Mouse (Mus musculus) megakaryocyte progenitor cell, adult 5-6 weeks (primary cell): ENCODE data around the gene Rtn1. TPM values are rescaled to one million over a fixed set of nuclear protein-coding genes. Genes with fewer than 3 reads are reported as not detected.

ENCODE experiments used
- ATAC-seq: replicated peaks from 2 replicates; pipeline ENCODE4 v1.8.0; 2016; ENCODE audit warnings: mild to moderate bottlenecking, moderate TSS enrichment, inconsistent platforms; ENCODE audit not compliant: poor library complexity
- total RNA-seq, 2 experiments: library from RNA; stranded (forward) in 1 of 2; stranded (reverse) in 1 of 2; fragments of 157-497, 149-512 nt in 1 of 2; fragments of 200-1000 nt in 1 of 2; gene quantifications; 2 replicates each; pipeline versions ENCODE4 v1.2.3 to v1.2.4; 2015 to 2017

The Rtn1 gene
- total RNA-seq, 2 experiments from 2014 or later = not detected

- ATAC-seq = no peak
Measured at GRCm38 (mm10) chr12:72285366-72286345, 123.2 kb downstream of the Rtn1 start.

DNA sequence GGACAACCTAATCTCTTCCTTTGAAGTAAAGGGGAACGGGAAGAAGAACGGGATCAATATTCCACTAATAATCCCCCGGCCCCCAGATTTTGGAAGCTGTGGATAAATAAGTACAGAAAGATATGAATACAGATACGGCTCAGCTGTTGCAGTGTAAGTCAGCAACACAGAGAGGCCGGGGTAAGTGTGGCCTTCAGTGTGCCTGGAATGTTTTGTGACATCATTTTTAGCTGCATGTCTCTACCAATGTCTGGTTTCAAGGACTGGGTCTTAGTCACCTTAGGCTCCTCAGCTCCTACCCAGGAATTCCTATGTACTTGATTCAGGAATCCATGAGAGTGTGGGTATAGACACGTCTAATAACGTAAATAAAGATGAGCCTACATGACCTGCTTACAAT, 124.3 kb downstream of the Rtn1 start:
- ATAC-seq = no peak

- no peak for ATAC-seq
Measured at GRCm38 (mm10) chr12:72279129-72279875, 129.6 kb downstream of the Rtn1 start.

GRCm38 (mm10) chr12:72273721-72274414, 135.0 kb downstream of the Rtn1 start:
- ATAC-seq = no peak

DNA sequence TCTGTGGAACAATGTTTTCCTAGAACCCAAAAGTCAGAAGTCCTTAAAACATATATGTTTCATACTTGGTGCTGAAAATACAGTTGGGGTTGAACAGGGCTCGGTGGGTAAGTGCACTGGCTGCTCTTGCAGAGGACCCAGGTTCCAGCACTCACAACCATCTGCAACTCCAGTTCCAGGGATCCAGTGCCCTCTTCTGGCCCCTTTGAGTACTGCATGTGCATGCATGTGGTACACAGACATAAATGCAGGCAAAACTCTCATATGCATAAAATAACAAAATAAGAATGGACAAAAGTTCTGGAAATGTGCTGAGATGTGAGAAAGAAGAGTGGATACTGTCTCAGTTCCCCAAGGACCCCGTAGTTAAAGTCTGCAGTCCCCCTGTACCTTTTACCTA, 141.2 kb downstream of the Rtn1 start:
- no peak for ATAC-seq

DNA sequence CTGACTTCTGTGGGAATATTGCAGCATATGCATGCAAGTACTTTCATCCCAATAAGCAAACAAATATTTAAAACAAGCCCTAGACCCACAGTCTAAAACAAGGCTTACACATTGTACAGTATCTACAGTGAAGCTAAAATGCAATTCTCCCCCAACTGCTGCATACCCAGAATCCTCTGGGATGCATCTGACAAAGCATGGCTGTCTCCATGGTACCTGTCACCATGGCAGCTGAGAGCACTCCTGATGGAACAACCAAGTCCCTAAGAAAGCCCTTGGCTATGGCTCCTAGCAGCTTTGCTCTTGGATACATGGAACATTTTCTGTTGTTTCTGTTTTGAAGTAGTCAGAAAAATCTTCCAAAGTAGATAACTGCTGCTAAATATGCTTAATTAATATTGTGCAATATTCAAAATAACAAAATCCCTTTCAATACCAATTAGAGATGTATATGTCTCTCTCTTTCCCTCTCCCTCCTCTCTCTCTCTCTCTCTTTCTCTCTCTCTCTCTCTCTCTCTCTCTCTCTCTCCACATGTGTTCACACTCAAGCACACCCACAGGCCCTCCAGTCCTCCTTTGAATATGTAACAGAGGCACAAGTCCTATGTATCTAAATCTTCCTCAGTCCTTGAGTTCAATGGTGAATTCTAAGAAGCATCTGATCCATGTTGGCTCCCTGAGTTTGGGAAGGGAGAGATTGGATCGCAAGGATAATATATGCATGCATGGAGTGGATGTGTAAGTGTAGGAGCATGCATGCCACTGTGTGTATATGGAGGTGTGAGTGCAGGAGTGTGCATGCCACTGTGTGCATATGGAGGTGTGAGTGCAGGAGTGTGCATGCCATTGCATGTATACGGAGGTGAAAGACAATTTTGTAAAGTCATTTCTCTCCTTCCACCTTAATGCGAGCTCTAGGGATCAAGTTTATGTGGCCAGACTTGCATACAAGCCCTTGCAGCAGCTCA, 143.3 kb downstream of the Rtn1 start:
- ATAC-seq = no peak

DNA sequence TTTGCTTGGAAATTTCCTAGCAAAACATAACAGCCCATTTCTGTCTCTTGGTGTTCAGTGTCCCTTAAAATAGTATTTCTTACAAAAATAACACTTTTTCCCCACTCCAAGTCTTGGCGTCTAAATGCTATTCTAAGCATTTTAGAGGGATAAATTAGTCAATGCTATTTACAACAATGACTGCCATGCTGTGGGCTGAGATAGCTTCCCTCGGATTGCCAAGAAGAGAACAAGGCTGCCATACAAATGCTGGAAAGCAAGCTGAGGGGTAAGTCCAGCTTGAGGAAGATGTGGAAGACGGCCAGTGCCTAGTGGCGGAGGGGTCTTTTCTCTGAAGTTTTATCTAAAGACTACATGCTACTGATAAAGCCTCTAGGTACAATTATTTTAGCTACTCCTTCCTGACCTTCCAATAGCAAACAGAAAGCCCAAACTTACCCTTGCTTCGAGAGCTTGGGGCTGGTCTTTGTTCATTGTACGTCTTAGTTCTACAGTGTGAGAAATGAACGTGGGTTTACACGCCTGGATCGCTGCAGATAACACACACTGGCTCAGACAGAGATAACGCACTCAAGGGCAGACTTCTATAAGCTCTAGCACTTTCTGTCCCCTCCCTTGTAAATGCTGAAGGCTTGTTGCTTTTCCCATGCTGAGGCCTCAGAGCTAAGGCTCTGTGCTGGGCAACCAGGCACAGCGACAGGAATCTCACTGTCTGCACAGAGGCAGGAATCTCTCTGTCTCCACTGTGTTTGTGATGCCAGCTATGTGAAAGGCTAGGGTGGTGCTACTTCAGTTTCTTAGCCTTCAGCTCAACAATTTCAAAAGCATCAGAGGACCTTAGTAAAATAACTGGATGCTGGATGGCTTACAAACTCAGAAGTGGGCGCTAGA, 145.4 kb downstream of the Rtn1 start:
- ATAC-seq = no peak

GRCm38 (mm10) chr12:72257000-72257399, 151.9 kb downstream of the Rtn1 start:
- no peak for ATAC-seq

- no peak for ATAC-seq
Measured at GRCm38 (mm10) chr12:72253040-72253439, 155.8 kb downstream of the Rtn1 start.

DNA sequence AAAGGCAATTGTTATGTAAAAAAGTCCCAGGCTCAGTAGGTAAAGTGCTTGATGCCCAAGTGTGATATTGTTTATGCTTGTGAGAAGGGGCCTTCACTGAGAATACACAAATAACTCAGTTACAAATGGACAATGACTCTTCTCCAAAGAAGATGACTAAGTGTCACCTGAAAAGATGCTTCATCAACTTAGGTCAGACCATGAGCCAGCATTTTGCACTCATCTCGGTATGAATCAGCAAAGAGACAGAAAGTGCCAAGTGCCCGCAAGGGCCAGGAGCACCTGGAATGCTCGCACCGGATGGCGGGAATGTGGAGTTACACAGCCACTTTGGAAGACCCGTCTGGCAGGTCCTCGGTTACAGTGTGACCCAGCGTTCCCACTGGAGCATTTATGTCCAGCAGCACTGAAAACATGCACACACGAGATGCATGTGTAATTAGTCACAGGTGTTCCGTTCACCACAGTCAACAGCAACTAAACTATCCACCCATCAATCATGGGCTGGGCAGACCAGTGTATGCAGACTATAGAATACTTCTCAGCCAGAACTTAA, 156.9 kb downstream of the Rtn1 start:
- no peak for ATAC-seq

DNA sequence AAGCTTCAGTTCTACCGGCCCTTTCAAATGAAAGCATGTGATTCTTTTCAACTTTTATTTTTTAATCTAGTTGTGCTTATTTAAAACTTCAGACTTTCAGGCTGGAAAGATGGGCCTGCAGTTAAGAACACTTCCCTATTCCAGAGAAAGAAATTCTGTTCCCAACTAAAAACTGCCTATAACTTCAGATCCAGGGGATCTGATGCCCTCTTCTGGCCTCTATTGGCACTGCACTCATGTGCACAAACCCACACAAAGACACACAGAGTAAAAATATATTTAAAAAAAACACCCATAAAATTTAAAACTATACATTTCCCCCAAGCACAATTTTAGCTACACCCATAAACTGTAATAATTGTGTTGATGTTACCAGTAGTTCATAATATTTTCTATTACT, 163.9 kb downstream of the Rtn1 start:
- ATAC-seq = no peak

GRCm38 (mm10) chr12:72242807-72243206, 166.0 kb downstream of the Rtn1 start:
- no peak for ATAC-seq

DNA sequence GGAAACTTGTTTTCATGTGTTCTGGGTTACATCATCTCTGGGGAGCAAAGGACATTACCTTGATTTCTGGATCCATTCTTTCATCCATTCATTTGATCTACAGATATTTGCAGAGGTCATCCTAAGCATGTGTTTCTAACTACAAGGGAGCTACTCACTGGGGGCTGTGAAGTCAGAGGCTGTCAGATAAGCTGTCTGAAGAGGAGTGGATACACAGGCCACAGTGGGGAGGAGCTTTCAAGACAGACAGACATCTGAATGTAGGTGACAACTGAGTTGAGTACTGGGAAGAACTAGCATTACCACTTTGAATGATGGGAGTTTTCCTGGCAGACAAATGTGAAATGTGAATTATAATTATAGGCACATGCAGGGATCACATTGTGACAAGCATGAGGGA, 168.3 kb downstream of the Rtn1 start:
- ATAC-seq = no peak

GRCm38 (mm10) chr12:72239230-72239894, 169.5 kb downstream of the Rtn1 start:
- no peak for ATAC-seq

GRCm38 (mm10) chr12:72237251-72237650, 171.6 kb downstream of the Rtn1 start:
- no peak for ATAC-seq

DNA sequence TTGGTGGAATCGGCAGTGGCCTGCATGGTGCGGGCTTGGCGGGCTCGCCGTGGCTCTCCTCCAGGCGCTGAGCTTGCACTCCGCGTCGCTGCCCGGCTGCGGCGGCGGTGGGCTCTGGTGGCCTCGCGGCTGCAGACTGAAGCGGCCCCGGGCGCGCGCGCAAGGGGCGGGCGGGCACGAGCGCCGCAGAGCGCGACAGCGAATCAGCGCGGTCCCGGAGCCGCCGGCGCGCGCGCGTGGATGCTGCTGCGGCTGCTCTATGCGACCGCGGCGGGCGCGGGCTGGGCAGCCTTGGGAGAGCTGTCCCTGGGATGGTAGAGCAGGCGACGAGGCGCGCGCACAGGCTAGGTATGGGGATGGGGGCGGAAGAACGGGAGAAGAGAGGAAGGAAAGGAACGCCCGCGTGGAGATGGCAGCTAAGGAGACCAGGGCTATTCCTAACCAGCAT, 172.3 kb downstream of the Rtn1 start:
- ATAC-seq = no peak; the same call in 1 of the 2 replicates

GRCm38 (mm10) chr12:72235621-72236351, 173.1 kb downstream of the Rtn1 start:
- ATAC-seq = no peak

DNA sequence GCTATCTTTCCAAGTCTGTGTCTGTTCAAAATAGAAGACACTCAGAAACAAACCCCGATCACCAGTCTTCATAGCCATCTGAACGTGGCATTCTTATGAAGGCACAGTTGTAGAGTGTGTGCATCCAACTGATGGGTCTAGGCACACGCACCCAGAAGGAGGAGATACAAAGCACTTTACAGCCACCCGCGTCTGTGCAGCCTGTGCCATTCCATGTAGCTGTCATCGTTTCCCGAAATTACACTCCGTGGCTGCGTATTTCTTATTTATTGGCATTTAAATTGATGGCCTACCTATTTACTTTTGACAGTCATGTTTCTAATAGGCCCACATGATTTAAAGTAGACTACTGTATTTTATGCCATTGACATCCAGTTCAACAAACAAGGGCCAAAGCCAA, 173.9 kb downstream of the Rtn1 start:
- ATAC-seq = no peak
